Mouse (Mus musculus): ENCODE results near the gene Defa17. TPM values are rescaled to one million over a fixed set of nuclear protein-coding genes. Genes with fewer than 3 reads are reported as not detected.
"Not testable (repeated sequence)": the region's sequence is repeated elsewhere in the genome, so short reads cannot be mapped to it uniquely, and the experiment has no call there.

The Defa17 gene
- not detected in 2 replicates for polyA plus RNA-seq (2012; rRNA removed)

GRCm38 (mm10) chr8:21655480-21655879 is at the start of gene Defa17:
TSS of gene Defa17 (plus strand) at chr8:21655780.
- not testable (repeated sequence) for DNase-seq (ENCODE audit: extremely low spot score in 1 of 2, low spot score in 1 of 2)

GRCm38 (mm10) chr8:21617883-21618282 is 37.7 kb upstream of the Defa17 start, which contains the start of gene Defa26:
TSS of gene Defa26 (plus strand) at chr8:21618183.
- not testable (repeated sequence) for DNase-seq (ENCODE audit: extremely low spot score in 1 of 2, low spot score in 1 of 2)

GRCm38 (mm10) chr8:21665497-21665896 is 9.9 kb downstream of the Defa17 start, which contains the start of gene Defa34:
TSS of gene Defa34 (plus strand) at chr8:21665797.
- DNase-seq (ENCODE audit: extremely low spot score in 1 of 2, low spot score in 1 of 2): not testable (repeated sequence)

- DNase-seq (ENCODE audit: extremely low spot score in 1 of 2, low spot score in 1 of 2): not testable (repeated sequence)
Observed at GRCm38 (mm10) chr8:21703545-21703944, 48.0 kb downstream of the Defa17 start, which contains the start of gene AY761184. TSS of gene AY761184 (minus strand) at chr8:21703645.

Other genes starting within 250 kb of the Defa17 start
- not detected in 2 replicates for gene Defa36, start 228.4 kb upstream of the Defa17 start, polyA plus RNA-seq (2012; rRNA removed)
- gene Gm7849, start 199.2 kb upstream of the Defa17 start, polyA plus RNA-seq (2012; rRNA removed): not detected in 2 replicates
- 0.40 TPM in 1 of 2 replicates, not detected in the other for gene Defa20, start 146.5 kb upstream of the Defa17 start, polyA plus RNA-seq (2012; rRNA removed)
- 0.40 TPM in 1 of 2 replicates, not detected in the other for gene Defa32, start 126.7 kb upstream of the Defa17 start, polyA plus RNA-seq (2012; rRNA removed)
- gene Defa37, start 90.4 kb upstream of the Defa17 start, polyA plus RNA-seq (2012; rRNA removed): not detected in 2 replicates
- not detected in 2 replicates for gene Defa28, start 72.8 kb upstream of the Defa17 start, polyA plus RNA-seq (2012; rRNA removed)
- gene Gm7861, start 61.3 kb upstream of the Defa17 start, polyA plus RNA-seq (2012; rRNA removed): not detected in 2 replicates
- not detected in 2 replicates for gene Defa26, start 37.6 kb upstream of the Defa17 start, polyA plus RNA-seq (2012; rRNA removed)
- not detected in 2 replicates for gene Defa34, start 10.0 kb downstream of the Defa17 start, polyA plus RNA-seq (2012; rRNA removed)
- gene AY761184, start 47.9 kb downstream of the Defa17 start, polyA plus RNA-seq (2012; rRNA removed): not detected in 2 replicates
- not detected in 2 replicates for gene Defa24, start 78.7 kb downstream of the Defa17 start, polyA plus RNA-seq (2012; rRNA removed)
- not detected in 2 replicates for gene Defb50, start 167.8 kb downstream of the Defa17 start, polyA plus RNA-seq (2012; rRNA removed)
- not detected in 2 replicates for gene Defb2, start 184.1 kb downstream of the Defa17 start, polyA plus RNA-seq (2012; rRNA removed)
- not detected in 2 replicates for gene Defb10, start 203.1 kb downstream of the Defa17 start, polyA plus RNA-seq (2012; rRNA removed)
- gene Defb9, start 229.6 kb downstream of the Defa17 start, polyA plus RNA-seq (2012; rRNA removed): not detected in 2 replicates